Comparison of ENCODE assay signal across 9 mouse cellular contexts in the genomic region with DNA sequence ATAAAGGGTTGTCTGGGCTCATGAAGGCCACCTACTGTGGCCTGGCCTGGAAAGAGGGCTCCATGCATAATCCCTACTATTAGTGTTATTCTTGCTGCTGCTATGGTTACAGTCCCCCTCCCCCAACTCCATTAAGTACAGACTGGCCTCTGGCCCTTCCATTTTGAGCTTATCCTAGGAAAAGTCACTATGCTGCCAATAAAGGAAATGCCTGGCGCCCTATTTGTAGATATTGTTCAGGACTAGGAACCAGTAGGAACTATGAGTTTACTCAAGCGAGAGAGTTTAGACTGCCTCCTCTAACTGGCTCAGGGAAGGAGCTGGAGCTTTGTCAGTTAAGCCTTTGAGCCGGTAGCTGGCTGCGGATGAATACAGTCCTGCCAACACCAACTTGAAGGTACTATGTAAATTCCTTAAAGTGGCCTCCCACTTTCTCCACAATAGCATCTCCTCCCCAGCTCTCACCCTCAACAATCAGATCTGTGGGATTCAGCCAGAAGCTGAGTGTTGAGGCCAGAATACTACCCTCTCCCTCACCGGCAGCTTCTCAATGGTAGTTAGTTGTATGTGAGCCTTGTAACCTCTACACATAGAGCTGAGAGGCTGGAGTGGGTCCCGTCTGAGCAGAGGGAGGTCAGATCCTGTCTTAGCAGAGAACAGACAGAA. TPM values are rescaled to one million over a fixed set of nuclear protein-coding genes. Genes with fewer than 3 reads are reported as not detected.
DNase-seq lines count a peak whose midpoint lies in the region; ATAC-seq lines count a peak whose summit lies in the region.
"Had no signal": no experiment of that assay in that cellular context is flagged by ENCODE, and none has a peak within 500 bp of the region (broad histone marks: within the 10 kb centered on the region; RNA-seq: fewer than 3 reads in every experiment).

No protein-coding gene starts in this region.

- WGBS in forebrain, embryonic 10.5 days, result 5% methylated on average over 6 of the region's 6 CpGs
- 8% methylated on average over 6 of the region's 6 CpGs for whole genome bisulfite sequencing in hindbrain, embryonic 15.5 days

- H3K4me3 ChIP-seq in forebrain, embryonic 10.5 days, result no peak overlapping the region
- no peak overlapping the region for H3K4me3 ChIP-seq in hindbrain, embryonic 15.5 days
- H3K4me3 ChIP-seq: liver, embryonic 15.5 days had no signal

- H3K4me2 ChIP-seq in hindbrain, embryonic 15.5 days, result no peak overlapping the region
- H3K4me2 ChIP-seq: liver, embryonic 15.5 days had no signal

- no peaks in the 10 kb centered on the region for H3K36me3 ChIP-seq in forebrain, embryonic 10.5 days (replicated peaks)
- H3K36me3 ChIP-seq in hindbrain, embryonic 15.5 days, result no peaks in the 10 kb centered on the region
- H3K36me3 ChIP-seq: liver, embryonic 15.5 days had no signal

- H3K4me1 ChIP-seq in forebrain, embryonic 10.5 days, result peaks cover 45% of the 10 kb centered on the region
- H3K4me1 ChIP-seq in hindbrain, embryonic 15.5 days (replicated peaks), result no peaks in the 10 kb centered on the region; the same call in 1 of the 2 replicates
- H3K4me1 ChIP-seq: liver, embryonic 15.5 days had no signal

- peak overlapping the region; percentile 86 for H3K27ac ChIP-seq in forebrain, embryonic 10.5 days
- H3K27ac ChIP-seq in hindbrain, embryonic 15.5 days (replicated peaks), result peak overlapping the region; percentile 50
- H3K27ac ChIP-seq: liver, embryonic 15.5 days had no signal

- no peaks in the 10 kb centered on the region for H3K9me3 ChIP-seq in forebrain, embryonic 10.5 days
- no peaks in the 10 kb centered on the region for H3K9me3 ChIP-seq in hindbrain, embryonic 15.5 days
- H3K9me3 ChIP-seq: liver, embryonic 15.5 days had no signal

- no peaks in the 10 kb centered on the region for H3K27me3 ChIP-seq in forebrain, embryonic 10.5 days (ENCODE audit: poor library complexity, severe bottlenecking)
- no peaks in the 10 kb centered on the region for H3K27me3 ChIP-seq in hindbrain, embryonic 15.5 days
- H3K27me3 ChIP-seq: liver, embryonic 15.5 days had no signal

- peak; percentile 93 for ATAC-seq in hindbrain, embryonic 15.5 days (ENCODE audit: low FRiP score, low read depth)

- peak; percentile 33 to 49 for DNase-seq in heart, adult 18-20 months
- DNase-seq in heart, postnatal 25 days (ENCODE audit: low spot score), result no peak
- peak; percentile 79 for DNase-seq in forebrain, embryonic 10.5 days (ENCODE audit: extremely low spot score, low spot score)
- DNase-seq in mesoderm, embryonic 11.5 days (ENCODE audit: low read depth, low spot score), result peak; percentile 50
- no peak for DNase-seq in kidney, postnatal 4 days
- DNase-seq in MN1 (ENCODE audit: low spot score), result no peak
- DNase-seq in adrenal gland, adult 8-10 months, result no peak

- intact Hi-C loops in heart, postnatal 25 days (cut with DNase I), result no loop called here

- H3K9ac ChIP-seq in hindbrain, embryonic 15.5 days, result no peak overlapping the region
- H3K9ac ChIP-seq: liver, embryonic 15.5 days had no signal

RNA-seq across cellular contexts. Expression of gene Ralgapa2, which starts 37.1 kb away (rescaled TPM):
- 10 to 100 TPM; 38.7 to 41.1 TPM for total RNA-seq in heart, adult 18-20 months (2021)
- 10 to 100 TPM; 40.4 to 46.1 TPM for total RNA-seq in heart, postnatal 25 days (2021)
- 9.9 and 12.3 TPM in 2 replicates for polyA plus RNA-seq in forebrain, embryonic 10.5 days (2016; fragmentation: Nextera tagmentation; extraction: Ambion mirVana)
- 10.1 and 10.9 TPM in 2 replicates for polyA plus RNA-seq in hindbrain, embryonic 15.5 days (2015; fragmentation: Nextera tagmentation; extraction: Ambion mirVana)
- 10 to 100 TPM; 17.8 to 27.6 (median 24.6) TPM for total RNA-seq in adrenal gland, adult 8-10 months (2022)

Comparison
In these comparisons a context has a peak if more than half of its experiments do, and no peak if none do; other contexts are left out.
1. DNase-seq: peak in heart, adult 18-20 months (2 of 2), forebrain, embryonic 10.5 days (single experiment) and mesoderm, embryonic 11.5 days (single experiment); none in heart, postnatal 25 days (single experiment), kidney, postnatal 4 days (0 of 2), MN1 (single experiment) and adrenal gland, adult 8-10 months (single experiment).